Mouse (Mus musculus) E14TG2a.4 (cell line): ENCODE results near the gene Fbxo42.
"Not testable (repeated sequence)": the region's sequence is repeated elsewhere in the genome, so short reads cannot be mapped to it uniquely, and the experiment has no call there.

ENCODE experiments used
- H3K27me3 ChIP-seq: 2 replicates; pipeline ENCODE4 v1.6.1; 2014; ENCODE audit warnings: low read length, control low read depth; ENCODE audit not compliant: insufficient read depth
- H3K36me3 ChIP-seq: 2 replicates; pipeline ENCODE4 v1.6.1; 2014; ENCODE audit warnings: low read length, control low read depth; ENCODE audit not compliant: insufficient read depth
- H3K4me1 ChIP-seq: replicated peaks from 2 replicates; pipeline ENCODE4 v1.6.1; 2014; ENCODE audit warnings: low read depth, low read length, control low read depth
- H3K4me3 ChIP-seq: replicated peaks from 2 replicates; pipeline ENCODE4 v1.5.1; 2014; ENCODE audit warnings: mild to moderate bottlenecking, low read length
- H3K9me3 ChIP-seq: 2 replicates; pipeline ENCODE4 v1.6.1; 2014; ENCODE audit warnings: low read length, control low read depth
- CTCF ChIP-seq: conservative IDR thresholded peaks from 2 replicates; pipeline ENCODE4 v1.5.1; 2014; ENCODE audit warnings: low read length
- NANOG ChIP-seq: IDR thresholded peaks from 2 replicates; pipeline ENCODE4 v1.6.1; 2014; ENCODE audit warnings: borderline replicate concordance, low read length, mixed read lengths
- POU5F1 ChIP-seq: IDR thresholded peaks from 2 replicates; pipeline ENCODE4 v1.6.1; 2014; ENCODE audit warnings: low read length, borderline replicate concordance

Fbxo42 gene

GRCm38 (mm10) chr4:141139116-141139970 is 8.4 kb upstream of the Fbxo42 start, which contains the start of gene Szrd1:
Gene Szrd1, minus strand, starts transcription at chr4:141139775.
- Histone ChIP-seq H3K9me3 (no peaks in the 10 kb centered on the region), H3K4me1 (peaks cover 59% of the 10 kb centered on the region), H3K4me3 (peak within 1 kb of the TSS; percentile 93), H3K27me3 (no peaks in the 10 kb centered on the region), H3K36me3 (peaks cover 29% of the 10 kb centered on the region)
- TF ChIP-seq POU5F1 = no peak
- no peak for TF ChIP-seq CTCF
- TF ChIP-seq NANOG = no peak

DNA sequence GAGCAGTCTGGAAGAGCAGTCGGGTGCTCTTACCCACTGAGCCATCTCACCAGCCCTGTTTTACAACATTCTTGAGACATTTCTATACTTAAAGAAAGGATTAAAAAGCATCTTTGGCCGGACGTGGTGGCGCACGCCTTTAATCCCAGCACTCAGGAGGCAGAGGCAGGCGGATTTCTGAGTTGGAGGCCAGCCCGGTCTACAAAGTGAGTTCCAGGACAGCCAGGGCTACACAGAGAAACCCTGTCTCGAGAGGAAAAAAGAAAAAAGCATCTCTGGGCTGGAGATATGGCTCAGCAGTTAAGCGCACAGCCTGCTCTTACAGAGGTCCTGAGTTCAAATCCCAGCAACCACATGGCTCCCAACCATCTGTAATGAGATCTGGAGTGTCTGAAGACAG is 7.4 kb upstream of the Fbxo42 start:
- H3K4me3 ChIP-seq, H3K9me3 ChIP-seq, H3K27me3 ChIP-seq: not testable (repeated sequence)
- H3K36me3 ChIP-seq = peaks cover 19% of the 10 kb centered on the region
- peaks cover 49% of the 10 kb centered on the region for H3K4me1 ChIP-seq

GRCm38 (mm10) chr4:141140967-141141366 is 6.7 kb upstream of the Fbxo42 start:
- H3K9me3 ChIP-seq = no peaks in the 10 kb centered on the region
- H3K4me1 ChIP-seq = peaks cover 44% of the 10 kb centered on the region
- no peaks in the 10 kb centered on the region for H3K27me3 ChIP-seq
- H3K4me3 ChIP-seq = no peak overlapping the region
- H3K36me3 ChIP-seq = peaks cover 15% of the 10 kb centered on the region
- TF ChIP-seq NANOG (no peak), POU5F1 (no peak), CTCF (no peak)

DNA sequence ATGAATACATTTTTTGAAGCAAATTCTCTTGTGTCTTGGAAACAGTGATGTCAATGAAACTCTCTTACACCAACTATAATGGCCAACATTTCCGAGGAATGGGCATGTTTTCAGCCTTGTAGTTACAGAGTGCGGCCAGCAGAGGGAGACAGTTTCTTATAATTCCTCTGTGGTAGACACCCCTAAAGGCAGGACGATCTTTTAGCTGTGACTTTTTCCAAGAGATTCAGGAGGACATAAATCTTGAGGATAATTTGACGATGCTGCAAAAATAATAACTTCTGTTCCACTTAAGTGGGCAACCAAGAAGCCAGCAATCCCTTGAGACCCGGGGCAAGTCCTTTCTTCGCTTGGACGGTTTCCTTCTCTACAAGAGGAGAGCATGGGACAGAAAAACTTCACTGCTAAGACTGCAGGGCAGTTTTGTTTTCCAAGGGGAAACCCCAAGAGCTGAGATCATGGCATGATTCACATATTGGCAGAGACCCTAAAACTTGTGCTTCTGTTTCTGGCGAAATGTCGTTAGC is 5.4 kb upstream of the Fbxo42 start:
- no peaks in the 10 kb centered on the region for H3K27me3 ChIP-seq
- H3K9me3 ChIP-seq = no peaks in the 10 kb centered on the region
- TF ChIP-seq CTCF (peak; percentile 98), NANOG (no peak)
- H3K4me1 ChIP-seq = peaks cover 40% of the 10 kb centered on the region
- no peak overlapping the region for H3K4me3 ChIP-seq
- peaks cover 2% of the 10 kb centered on the region; the same call in 1 of the 2 replicates for H3K36me3 ChIP-seq

- not testable (repeated sequence) for H3K36me3 ChIP-seq, H3K4me3 ChIP-seq, H3K27me3 ChIP-seq, H3K9me3 ChIP-seq
- peaks cover 48% of the 10 kb centered on the region for H3K4me1 ChIP-seq
Observed at GRCm38 (mm10) chr4:141145124-141145523, 2.6 kb upstream of the Fbxo42 start.

- no peaks in the 10 kb centered on the region for H3K9me3 ChIP-seq
- peaks cover 49% of the 10 kb centered on the region for H3K4me1 ChIP-seq
- H3K27me3 ChIP-seq = no peaks in the 10 kb centered on the region
- peaks cover 5% of the 10 kb centered on the region; the same call in 1 of the 2 replicates for H3K36me3 ChIP-seq
- TF ChIP-seq POU5F1 = no peak
- no peak; the same call in 1 of the 2 replicates for TF ChIP-seq CTCF
- no peak for TF ChIP-seq NANOG
- H3K4me3 ChIP-seq = peak overlapping the region; percentile 99
Observed at GRCm38 (mm10) chr4:141146491-141147033, 1.2 kb upstream of the Fbxo42 start.

- no peaks in the 10 kb centered on the region for H3K9me3 ChIP-seq
- H3K4me3 ChIP-seq = peak overlapping the region; percentile 99
- peaks cover 52% of the 10 kb centered on the region for H3K4me1 ChIP-seq
- H3K27me3 ChIP-seq = no peaks in the 10 kb centered on the region
- H3K36me3 ChIP-seq = peaks cover 16% of the 10 kb centered on the region
- TF ChIP-seq CTCF (no peak), POU5F1 (no peak)
Observed at GRCm38 (mm10) chr4:141148009-141148801, 492 bp downstream of the Fbxo42 start.

GRCm38 (mm10) chr4:141149116-141149515 is 1.4 kb downstream of the Fbxo42 start:
- TF ChIP-seq POU5F1 = no peak
- no peak for TF ChIP-seq CTCF
- TF ChIP-seq NANOG = no peak
- peaks cover 16% of the 10 kb centered on the region for H3K36me3 ChIP-seq
- H3K27me3 ChIP-seq = no peaks in the 10 kb centered on the region
- no peaks in the 10 kb centered on the region for H3K9me3 ChIP-seq
- peaks cover 58% of the 10 kb centered on the region for H3K4me1 ChIP-seq
- peak overlapping the region; percentile 99 for H3K4me3 ChIP-seq
